Mouse (Mus musculus): ENCODE data around the gene Tbc1d32. TPM values are rescaled to one million over a fixed set of nuclear protein-coding genes. Genes with fewer than 3 reads are reported as not detected.

The Tbc1d32 gene
- total RNA-seq (2012; rRNA removed) = not detected in 2 replicates
- not detected for polyA plus RNA-seq (2012; ENCODE audit: insufficient read depth in 1 of 2, insufficient read length in 2 of 2, low read depth in 1 of 2, low replicate concordance in 2 of 2, missing spikeins in 1 of 2)

GRCm38 (mm10) chr10:56228568-56229209, at the start of gene Tbc1d32:
Gene Tbc1d32, minus strand, starts transcription at chr10:56228689.
- H3K4me3 ChIP-seq (ENCODE audit: control insufficient read depth in 1 of 2, insufficient read depth in 1 of 2, low read depth in 2 of 2, low read length in 2 of 2) = no peak within 1 kb of the TSS
- no peak for TF ChIP-seq POLR2AphosphoS2 (IDR thresholded peaks at IDR 0.05; ENCODE audit: low read length)
- TF ChIP-seq KAT2A (conservative IDR thresholded peaks at IDR 0.05; ENCODE audit: low read depth, low read length) = no peak
- TF ChIP-seq GABPA (IDR thresholded peaks at IDR 0.05; ENCODE audit: low read depth, low read length) = no peak
- no peak for TF ChIP-seq MXI1 (IDR thresholded peaks at IDR 0.05; ENCODE audit: low read depth, low read length)
- TF ChIP-seq HCFC1 (IDR thresholded peaks at IDR 0.05; ENCODE audit: low read depth, low read length) = no peak
- no peak for TF ChIP-seq MYC (IDR thresholded peaks at IDR 0.05; ENCODE audit: low read depth, low read length)
- TF ChIP-seq SIN3A (IDR thresholded peaks at IDR 0.05; ENCODE audit: low read length) = no peak
- no peak for TF ChIP-seq USF1 (IDR thresholded peaks at IDR 0.05; ENCODE audit: low read depth, low read length)
- no peak for TF ChIP-seq ZC3H11A (IDR thresholded peaks at IDR 0.05; ENCODE audit: low read depth, low read length)
- no peak for TF ChIP-seq JUND (IDR thresholded peaks at IDR 0.05; ENCODE audit: low read depth, low read length)
- no peak for TF ChIP-seq E2F4 (IDR thresholded peaks at IDR 0.05; ENCODE audit: borderline replicate concordance, low read depth, low read length)
- H3K4me1 ChIP-seq (ENCODE audit: control insufficient read depth in 1 of 2, insufficient read depth in 2 of 2, low read length in 2 of 2) = no peaks in the 10 kb centered on the region
- H3K36me3 ChIP-seq (ENCODE audit: control insufficient read depth in 1 of 2, insufficient read depth in 2 of 2, low read length in 2 of 2) = no peaks in the 10 kb centered on the region
- H3K9ac ChIP-seq (ENCODE audit: control insufficient read depth, low read depth, low read length, poor library complexity, severe bottlenecking) = no peak within 1 kb of the TSS
- H3K27ac ChIP-seq (ENCODE audit: control insufficient read depth, low read depth, low read length) = no peak within 1 kb of the TSS
- no peaks in the 10 kb centered on the region for H3K27me3 ChIP-seq (ENCODE audit: control insufficient read depth in 1 of 2, insufficient read depth in 2 of 2, low read length in 2 of 2)
- no peak for DNase-seq (ENCODE audit: low read depth, low spot score)
- no peaks in the 10 kb centered on the region for H3K9me3 ChIP-seq (replicated peaks; ENCODE audit: insufficient read depth, low read length)
- no peaks in the 10 kb centered on the region for H3K79me2 ChIP-seq (ENCODE audit: control insufficient read depth, insufficient read depth, low read length, poor library complexity)

GRCm38 (mm10) chr10:56227771-56228275, 666 bp downstream of the Tbc1d32 start:
- TF ChIP-seq GATA1 (IDR thresholded peaks at IDR 0.05; ENCODE audit: low read depth, low read length) = no peak
- no peak for TF ChIP-seq ZKSCAN1 (IDR thresholded peaks at IDR 0.05; ENCODE audit: low read depth, low read length)
- no peak for TF ChIP-seq MAX (IDR thresholded peaks at IDR 0.05; ENCODE audit: low read length)
- TF ChIP-seq POLR2AphosphoS2 (IDR thresholded peaks at IDR 0.05; ENCODE audit: low read length) = no peak
- no peak for TF ChIP-seq USF1 (IDR thresholded peaks at IDR 0.05; ENCODE audit: low read depth, low read length)
- no peak for TF ChIP-seq TAL1 (IDR thresholded peaks at IDR 0.05; ENCODE audit: low read length)
- TF ChIP-seq RAD21 (IDR thresholded peaks at IDR 0.05; ENCODE audit: low read depth, low read length) = no peak
- no peak for TF ChIP-seq ELF1 (IDR thresholded peaks at IDR 0.05; ENCODE audit: low read depth, low read length)
- no peak for TF ChIP-seq NRF1 (IDR thresholded peaks at IDR 0.05; ENCODE audit: insufficient read depth, low read depth, low read length, poor library complexity, severe bottlenecking)
- TF ChIP-seq ZC3H11A (IDR thresholded peaks at IDR 0.05; ENCODE audit: low read depth, low read length) = no peak
- TF ChIP-seq TBP (IDR thresholded peaks at IDR 0.05; ENCODE audit: low read depth, low read length) = no peak
- TF ChIP-seq SIN3A (IDR thresholded peaks at IDR 0.05; ENCODE audit: low read length) = no peak
- TF ChIP-seq CTCF (IDR thresholded peaks at IDR 0.05 in 2 of 3, conservative IDR thresholded peaks at IDR 0.05 in 1 of 3; ENCODE audit: control insufficient read depth in 1 of 3, insufficient read depth in 1 of 3, low read depth in 2 of 3, low read length in 3 of 3, poor library complexity in 1 of 3, severe bottlenecking in 1 of 3) = no peak
- no peak for TF ChIP-seq MAZ (IDR thresholded peaks at IDR 0.05; ENCODE audit: low read depth, low read length)
- TF ChIP-seq SMC3 (IDR thresholded peaks at IDR 0.05; ENCODE audit: low read depth, low read length) = no peak
- TF ChIP-seq CHD2 (IDR thresholded peaks at IDR 0.05; ENCODE audit: low read length) = no peak
- no peak for TF ChIP-seq ETS1 (IDR thresholded peaks at IDR 0.05; ENCODE audit: low read depth, low read length)
- no peak for TF ChIP-seq GABPA (IDR thresholded peaks at IDR 0.05; ENCODE audit: low read depth, low read length)
- TF ChIP-seq TCF12 (IDR thresholded peaks at IDR 0.05; ENCODE audit: low read depth, low read length) = no peak
- Histone ChIP-seq H3K79me2 (ENCODE audit: control insufficient read depth, insufficient read depth, low read length, poor library complexity) (no peaks in the 10 kb centered on the region), H3K27ac (ENCODE audit: control insufficient read depth, low read depth, low read length) (no peak overlapping the region), H3K9me3 (replicated peaks; ENCODE audit: insufficient read depth, low read length) (no peaks in the 10 kb centered on the region), H3K4me1 (ENCODE audit: control insufficient read depth in 1 of 2, insufficient read depth in 2 of 2, low read length in 2 of 2) (no peaks in the 10 kb centered on the region), H3K9ac (ENCODE audit: control insufficient read depth, low read depth, low read length, poor library complexity, severe bottlenecking) (no peak overlapping the region), H3K36me3 (ENCODE audit: control insufficient read depth in 1 of 2, insufficient read depth in 2 of 2, low read length in 2 of 2) (no peaks in the 10 kb centered on the region), H3K4me3 (ENCODE audit: control insufficient read depth in 1 of 2, insufficient read depth in 1 of 2, low read depth in 2 of 2, low read length in 2 of 2) (no peak overlapping the region), H3K27me3 (ENCODE audit: control insufficient read depth in 1 of 2, insufficient read depth in 2 of 2, low read length in 2 of 2) (no peaks in the 10 kb centered on the region)
- DNase-seq (ENCODE audit: low read depth, low spot score) = no peak

Measured in MEL (cell line).